Mouse (Mus musculus): ENCODE measurements at regions not wholly inside any gene's neighbourhood (a gene's known extent, or its start where the extent isn't known, plus 50 kb on each side); places are given as distances from the start of the nearest gene placed in this dataset.
"Not testable (repeated sequence)": the region's sequence is repeated elsewhere in the genome, so short reads cannot be mapped to it uniquely, and the experiment has no call there.

DNA sequence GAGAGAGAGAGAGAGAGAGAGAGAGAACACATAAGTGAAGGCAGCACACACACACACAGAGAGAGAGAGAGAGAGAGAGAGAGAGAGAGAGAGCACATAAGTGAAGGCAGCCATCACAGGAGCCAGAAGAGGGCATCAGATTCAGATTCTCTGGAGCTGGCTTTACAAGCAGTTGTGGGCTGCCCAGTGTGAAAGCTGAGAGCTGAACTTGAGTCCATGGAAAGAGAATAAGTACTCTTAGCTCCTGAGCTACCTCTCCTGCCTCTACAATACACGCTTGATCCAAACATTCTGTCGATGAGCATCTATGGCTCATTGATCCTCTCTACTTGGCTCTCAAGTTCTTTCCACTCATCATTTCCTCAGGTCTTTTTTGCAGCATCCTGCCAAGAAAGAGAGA lies 214.9 kb upstream of the Castor2 start:
- H3K27ac ChIP-seq (ENCODE audit: insufficient read depth, low read depth) = no peak overlapping the region
- no peaks in the 10 kb centered on the region for H3K27me3 ChIP-seq (replicated peaks)
- H3K79me2 ChIP-seq (replicated peaks; ENCODE audit: control insufficient read depth, extremely low read depth, insufficient read depth, poor library complexity, severe bottlenecking) = no peaks in the 10 kb centered on the region
- no peak overlapping the region for H3K4me2 ChIP-seq (ENCODE audit: insufficient read depth, low read depth, poor library complexity, severe bottlenecking)
- H3K4me3 ChIP-seq (replicated peaks in 1 of 3; ENCODE audit: low read depth in 2 of 3, low read length in 2 of 3, poor library complexity in 1 of 3) = no peak overlapping the region
- in situ Hi-C loops (cut with MboI; ENCODE audit: low pct_ligation_motif_present, low pct_unique_long_range_greater_than_20kb, low sequenced_read_pairs) = no loop called here
- dilution Hi-C loops (cut with MboI; ENCODE audit: extremely low pct_ligation_motif_present, extremely low pct_unique_long_range_greater_than_20kb, low sequenced_read_pairs) = no loop called here
- no peak overlapping the region for H3K9ac ChIP-seq (ENCODE audit: insufficient read depth, low read depth)
- TF ChIP-seq KAT2A (IDR thresholded peaks at IDR 0.05; ENCODE audit: insufficient replicate concordance, low read length) (no peak), HCFC1 (IDR thresholded peaks at IDR 0.05; ENCODE audit: low read depth, low read length) (no peak), MAFK (IDR thresholded peaks at IDR 0.05; ENCODE audit: insufficient replicate concordance, low read length) (no peak), CTCF (conservative IDR thresholded peaks at IDR 0.05 in 1 of 2, IDR thresholded peaks at IDR 0.05 in 1 of 2; ENCODE audit: low read depth in 2 of 2, low read length in 2 of 2) (no peak), PAX5 (IDR thresholded peaks at IDR 0.05; ENCODE audit: low read length) (no peak), GABPA (IDR thresholded peaks at IDR 0.05; ENCODE audit: insufficient replicate concordance, low read depth, low read length) (no peak), CHD2 (IDR thresholded peaks at IDR 0.05; ENCODE audit: low read length) (no peak), SIN3A (IDR thresholded peaks at IDR 0.05; ENCODE audit: low read length) (no peak)
- no peak for DNase-seq (ENCODE audit: extremely low read depth)
- no peaks in the 10 kb centered on the region for H3K36me3 ChIP-seq (replicated peaks in 1 of 2; ENCODE audit: control insufficient read depth in 1 of 2, insufficient read depth in 1 of 2, low read length in 1 of 2)
- H3K4me1 ChIP-seq (ENCODE audit: control insufficient read depth in 1 of 2, insufficient read depth in 2 of 2) = no peaks in the 10 kb centered on the region
- peaks cover 69% of the 10 kb centered on the region for H3K9me3 ChIP-seq (replicated peaks; ENCODE audit: low read length)

DNA sequence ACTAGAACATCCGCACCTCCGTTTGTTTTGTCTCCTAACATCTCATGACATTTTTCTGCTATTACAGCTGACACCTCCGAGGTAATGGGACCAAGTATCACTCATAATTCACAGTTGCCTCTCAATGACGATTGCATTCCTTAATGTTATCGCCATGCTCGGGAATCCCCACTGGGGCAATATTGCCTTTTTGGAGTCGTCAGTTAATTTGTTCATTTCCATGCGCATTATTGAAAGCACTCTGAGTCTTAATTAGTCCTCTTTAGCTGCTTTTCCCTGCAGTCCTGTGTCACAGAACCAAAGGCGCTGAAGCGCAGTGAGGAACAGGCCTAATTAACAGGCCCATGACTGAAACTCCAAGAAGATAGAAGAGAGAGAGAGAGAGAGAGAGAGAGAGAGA lies 255.0 kb upstream of the Castor2 start:
- no peak overlapping the region for H3K4me3 ChIP-seq (replicated peaks in 1 of 3; ENCODE audit: low read depth in 2 of 3, low read length in 2 of 3, poor library complexity in 1 of 3)
- TF ChIP-seq SIN3A (IDR thresholded peaks at IDR 0.05; ENCODE audit: low read length) = no peak
- no peak for TF ChIP-seq EP300 (IDR thresholded peaks at IDR 0.05; ENCODE audit: low read length)
- no peak for TF ChIP-seq SMC3 (IDR thresholded peaks at IDR 0.05; ENCODE audit: low read depth, low read length)
- no peak for TF ChIP-seq TBP (conservative IDR thresholded peaks at IDR 0.05; ENCODE audit: low read depth, low read length)
- no peak for TF ChIP-seq ZC3H11A (IDR thresholded peaks at IDR 0.05; ENCODE audit: low read depth, low read length)
- no peak for TF ChIP-seq NRF1 (IDR thresholded peaks at IDR 0.05; ENCODE audit: low read depth, low read length)
- TF ChIP-seq MYC (IDR thresholded peaks at IDR 0.05; ENCODE audit: low read depth, low read length) = no peak
- no peak for TF ChIP-seq ETS1 (conservative IDR thresholded peaks at IDR 0.05; ENCODE audit: low read depth, low read length)
- no peak for TF ChIP-seq ZKSCAN1 (IDR thresholded peaks at IDR 0.05; ENCODE audit: borderline replicate concordance, low read depth, low read length)
- no peak for TF ChIP-seq TCF12 (IDR thresholded peaks at IDR 0.05; ENCODE audit: low read depth, low read length)
- no peak for TF ChIP-seq RCOR1 (conservative IDR thresholded peaks at IDR 0.05; ENCODE audit: low read depth, low read length)
- no peak for TF ChIP-seq IRF4 (IDR thresholded peaks at IDR 0.05; ENCODE audit: low read depth, low read length)
- no peak for DNase-seq (ENCODE audit: extremely low read depth)
- no peak overlapping the region for H3K27ac ChIP-seq (ENCODE audit: insufficient read depth, low read depth)
- no peak overlapping the region for H3K9ac ChIP-seq (ENCODE audit: insufficient read depth, low read depth)
- no peaks in the 10 kb centered on the region for H3K79me2 ChIP-seq (replicated peaks; ENCODE audit: control insufficient read depth, extremely low read depth, insufficient read depth, poor library complexity, severe bottlenecking)
- no peaks in the 10 kb centered on the region for H3K4me1 ChIP-seq (ENCODE audit: control insufficient read depth in 1 of 2, insufficient read depth in 2 of 2)
- dilution Hi-C loops (cut with MboI; ENCODE audit: extremely low pct_ligation_motif_present, extremely low pct_unique_long_range_greater_than_20kb, low sequenced_read_pairs) = no loop called here
- H3K9me3 ChIP-seq (replicated peaks; ENCODE audit: low read length) = peaks cover 51% of the 10 kb centered on the region
- in situ Hi-C loops (cut with MboI; ENCODE audit: low pct_ligation_motif_present, low pct_unique_long_range_greater_than_20kb, low sequenced_read_pairs) = no loop called here
- no peaks in the 10 kb centered on the region for H3K27me3 ChIP-seq (replicated peaks)
- no peaks in the 10 kb centered on the region for H3K36me3 ChIP-seq (replicated peaks in 1 of 2; ENCODE audit: control insufficient read depth in 1 of 2, insufficient read depth in 1 of 2, low read length in 1 of 2)
- H3K4me2 ChIP-seq (ENCODE audit: insufficient read depth, low read depth, poor library complexity, severe bottlenecking) = no peak overlapping the region

- H3K36me3 ChIP-seq (replicated peaks in 1 of 2; ENCODE audit: control insufficient read depth in 1 of 2, insufficient read depth in 1 of 2, low read length in 1 of 2); H3K79me2 ChIP-seq (replicated peaks; ENCODE audit: control insufficient read depth, extremely low read depth, insufficient read depth, poor library complexity, severe bottlenecking); dilution Hi-C loops (cut with MboI; ENCODE audit: extremely low pct_ligation_motif_present, extremely low pct_unique_long_range_greater_than_20kb, low sequenced_read_pairs); H3K27me3 ChIP-seq (replicated peaks); DNase-seq (ENCODE audit: extremely low read depth); H3K4me3 ChIP-seq (replicated peaks in 1 of 3; ENCODE audit: low read depth in 2 of 3, low read length in 2 of 3, poor library complexity in 1 of 3); H3K9ac ChIP-seq (ENCODE audit: insufficient read depth, low read depth); H3K4me1 ChIP-seq (ENCODE audit: control insufficient read depth in 1 of 2, insufficient read depth in 2 of 2); H3K4me2 ChIP-seq (ENCODE audit: insufficient read depth, low read depth, poor library complexity, severe bottlenecking); in situ Hi-C loops (cut with MboI; ENCODE audit: low pct_ligation_motif_present, low pct_unique_long_range_greater_than_20kb, low sequenced_read_pairs); H3K27ac ChIP-seq (ENCODE audit: insufficient read depth, low read depth): not testable (repeated sequence)
- H3K9me3 ChIP-seq (replicated peaks; ENCODE audit: low read length) = peaks cover 50% of the 10 kb centered on the region
These were observed 257.3 kb upstream of the Castor2 start for GRCm38 (mm10) chr5:133842059-133842706.

All from CH12.LX (cell line).